Mouse (Mus musculus) macrophage (primary cell): ENCODE data around the gene Myl6b. TPM values are rescaled to one million over a fixed set of nuclear protein-coding genes. Genes with fewer than 3 reads are reported as not detected.

Experiments used
- H3K27ac ChIP-seq: fragments of 350-480 bp; formaldehyde crosslinking; 2 replicates; pipeline ENCODE4 v1.9.0; 2021
- H3K36me3 ChIP-seq: fragments of 350-480 bp; formaldehyde crosslinking; 2 replicates; pipeline ENCODE4 v1.9.0; 2021; ENCODE audit errors: inconsistent target
- H3K4me3 ChIP-seq: fragments of 350-480 bp; formaldehyde crosslinking; 2 replicates; pipeline ENCODE4 v1.9.0; 2021; ENCODE audit errors: inconsistent target
- H3K79me2 ChIP-seq: fragments of 350-480 bp; formaldehyde crosslinking; 2 replicates; pipeline ENCODE4 v1.9.0; 2021; ENCODE audit errors: inconsistent target
- WGBS: methylation state at CpG from one replicate; pipeline ENCODE4 v1.1.7; 2026; ENCODE audit warnings: inconsistent platforms; ENCODE audit not compliant: missing documents; 5-methylcytosine and 5-hydroxymethylcytosine counted together
- polyA plus RNA-seq: library from polyadenylated mRNA; stranded (reverse); fragments of 250-400 nt; gene quantifications from 3 replicates; pipeline ENCODE4 v1.2.4, GENCODE M21; 2018; ENCODE audit warnings: inconsistent platforms
- total RNA-seq, 78 experiments: library from RNA; depleted of rRNA; stranded (reverse); fragments of 250-400 nt; gene quantifications; 1 replicate in 9 of 78; 2 replicates in 24 of 78; 3 replicates in 43 of 78; 4 replicates in 2 of 78; pipeline ENCODE4 v1.2.4; 2018; ENCODE audit warnings: inconsistent platforms in 56 of 78

Myl6b gene
- total RNA-seq (2018; cell fraction: chromatin; rRNA removed) = 1 to 10 TPM in 5 of 26 experiments, under 1 TPM in 5, not detected in 16; 0.68 to 4.6 (median 1.1) TPM
- total RNA-seq (2018; cell fraction: cytosol; rRNA removed) = 1 to 10 TPM; 1.9 to 3.5 (median 2.4) TPM
- total RNA-seq (2018; cell fraction: nucleus; rRNA removed) = 1 to 10 TPM in 8 of 26 experiments, under 1 TPM in 9, not detected in 9; 0.59 to 2.2 (median 1.00) TPM
- polyA plus RNA-seq = 0.73 to 1.7 TPM (median 1.4 TPM) in 3 replicates

DNA sequence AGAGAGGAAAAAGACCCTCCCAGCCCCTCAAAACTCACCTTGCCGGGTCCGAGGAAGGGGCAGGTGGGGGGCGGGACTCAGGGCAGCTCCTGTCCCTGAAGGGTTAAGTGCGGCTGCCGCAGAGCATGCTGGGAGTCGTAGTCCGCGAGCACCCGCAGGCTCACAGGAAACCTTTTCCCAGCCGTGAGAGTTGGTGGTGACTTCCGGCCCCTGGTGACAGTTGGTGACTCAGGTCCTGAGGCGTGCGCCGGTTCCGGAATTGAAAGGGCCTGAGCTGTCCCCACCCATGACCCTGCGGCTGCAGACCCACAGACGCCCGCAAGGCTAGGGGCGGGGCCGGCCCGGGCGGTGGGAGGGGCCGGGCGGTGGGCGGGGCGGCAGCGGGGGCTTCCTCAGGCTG lies at the start of gene Myl6b:
Gene Myl6b, minus strand, starts transcription at position 96 of the 400 bp plus-strand sequence.
- Histone ChIP-seq H3K27ac (peak within 1 kb of the TSS; percentile 84), H3K79me2 (peaks cover 23% of the 10 kb centered on the region), H3K4me3 (peak within 1 kb of the TSS; percentile 57), H3K36me3 (no peaks in the 10 kb centered on the region)
- 2% methylated on average over 27 of the region's 27 CpGs for WGBS

DNA sequence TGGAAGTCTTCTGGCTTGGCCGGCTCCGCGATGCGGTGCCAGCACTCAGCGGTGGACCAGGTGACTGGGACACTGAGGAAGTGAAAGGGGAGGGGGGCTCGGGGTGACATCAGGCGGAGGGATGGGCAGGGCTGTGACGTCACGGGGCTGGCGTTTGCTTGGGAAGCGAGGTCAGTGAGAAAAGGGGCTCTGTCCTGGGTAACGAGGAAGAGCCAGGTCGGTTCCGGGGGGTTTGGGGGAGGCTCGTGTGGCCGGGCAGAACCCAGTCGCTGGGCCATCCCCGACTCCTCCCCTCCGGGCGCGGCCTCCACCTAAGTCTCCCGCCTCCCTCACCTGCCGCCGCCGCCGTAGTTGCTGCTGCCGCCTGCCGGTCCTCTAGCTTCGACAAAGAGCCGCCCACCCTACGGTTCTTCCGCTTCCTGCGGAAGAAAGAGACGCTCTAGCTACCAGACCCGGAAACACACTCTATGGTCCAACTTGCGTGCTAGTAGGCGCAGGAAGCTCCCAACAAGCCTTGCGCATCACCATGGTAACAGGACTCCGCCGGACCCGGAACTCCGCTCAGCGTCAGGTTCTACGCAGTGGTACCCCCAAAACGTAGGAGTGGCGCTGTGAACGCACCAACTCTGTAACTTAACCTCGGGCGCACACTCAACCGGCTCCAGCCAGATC lies 49.0 kb upstream of the Myl6b start, which contains the start of gene Zc3h10:
Gene Zc3h10, minus strand, starts transcription at position 414 of the 672 bp plus-strand sequence.
- H3K4me3 ChIP-seq = peak within 1 kb of the TSS; percentile 87
- peaks cover 22% of the 10 kb centered on the region; the same call in 1 of the 2 replicates for H3K36me3 ChIP-seq
- peaks cover 34% of the 10 kb centered on the region for H3K79me2 ChIP-seq
- H3K27ac ChIP-seq = peak within 1 kb of the TSS; percentile 82
- under 1% methylated on average over 46 of the region's 50 CpGs for WGBS

DNA sequence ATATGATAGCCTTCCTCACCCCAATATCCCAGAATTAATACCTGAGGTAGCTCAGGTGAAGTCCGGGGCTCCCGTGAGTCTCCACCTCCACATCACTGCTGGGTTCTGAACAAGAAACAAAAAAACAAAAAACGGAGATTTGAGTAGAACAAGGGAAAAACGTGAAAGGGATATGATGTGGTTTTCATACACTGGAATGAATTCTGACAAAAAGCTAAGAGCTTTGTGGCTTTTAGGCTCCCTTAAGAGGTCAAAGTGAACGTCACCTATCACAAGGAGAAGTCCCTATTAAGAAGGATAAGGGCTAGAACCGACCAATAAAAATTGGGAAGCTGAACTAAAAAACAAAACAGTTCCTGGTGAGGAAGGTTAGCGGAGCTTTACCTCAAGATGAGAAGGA lies 48.3 kb upstream of the Myl6b start:
- peak overlapping the region; percentile 87 for H3K4me3 ChIP-seq
- WGBS = 12% methylated on average over 7 of the region's 7 CpGs
- H3K36me3 ChIP-seq = peaks cover 26% of the 10 kb centered on the region; the same call in 1 of the 2 replicates
- H3K79me2 ChIP-seq = peaks cover 34% of the 10 kb centered on the region
- H3K27ac ChIP-seq = peak overlapping the region; percentile 82

DNA sequence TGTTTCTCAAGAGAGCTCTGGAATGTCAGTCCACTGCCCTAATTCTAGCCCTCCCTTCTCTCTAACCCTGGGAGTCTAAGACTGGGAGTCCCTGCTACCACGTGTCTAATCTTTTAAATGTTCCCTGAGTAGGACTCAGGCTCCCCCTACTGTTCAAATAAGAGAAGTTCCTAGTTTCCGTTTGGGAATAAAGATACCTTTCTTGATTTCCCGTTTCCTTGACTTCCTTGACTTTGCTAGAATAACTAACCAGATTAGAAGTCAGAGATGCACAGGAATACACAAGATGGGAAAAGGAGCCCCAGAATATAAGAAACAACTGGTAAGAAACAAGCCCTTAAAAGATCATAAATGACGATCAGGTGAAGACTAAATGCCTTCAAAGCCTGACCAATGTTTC lies 47.9 kb upstream of the Myl6b start:
- H3K79me2 ChIP-seq = peaks cover 34% of the 10 kb centered on the region
- H3K36me3 ChIP-seq = peaks cover 26% of the 10 kb centered on the region; the same call in 1 of the 2 replicates
- H3K4me3 ChIP-seq = peak overlapping the region; percentile 87
- peak overlapping the region; percentile 82 for H3K27ac ChIP-seq
- WGBS = 1% methylated on average over 4 of the region's 4 CpGs

DNA sequence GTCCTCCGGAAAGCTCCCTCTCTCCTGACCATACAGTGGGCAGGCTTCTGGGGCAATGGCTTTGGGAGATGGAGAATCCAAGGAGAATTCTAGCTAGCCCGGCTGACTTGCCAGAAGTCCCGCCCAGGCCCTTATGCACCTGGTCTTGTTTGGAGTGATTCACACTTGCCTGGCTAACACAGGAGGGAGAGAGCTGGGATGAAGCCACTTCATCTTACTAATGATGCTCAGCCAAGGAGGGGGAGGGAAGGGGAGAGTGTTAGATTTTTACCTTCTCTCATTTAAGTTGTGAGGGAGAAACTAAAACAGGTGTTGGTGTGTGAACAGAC lies 47.0 kb upstream of the Myl6b start:
- Histone ChIP-seq H3K27ac (no peak overlapping the region), H3K79me2 (peaks cover 34% of the 10 kb centered on the region), H3K4me3 (no peak overlapping the region), H3K36me3 (peaks cover 26% of the 10 kb centered on the region; the same call in 1 of the 2 replicates)
- 98% methylated on average over 3 of the region's 3 CpGs for WGBS

DNA sequence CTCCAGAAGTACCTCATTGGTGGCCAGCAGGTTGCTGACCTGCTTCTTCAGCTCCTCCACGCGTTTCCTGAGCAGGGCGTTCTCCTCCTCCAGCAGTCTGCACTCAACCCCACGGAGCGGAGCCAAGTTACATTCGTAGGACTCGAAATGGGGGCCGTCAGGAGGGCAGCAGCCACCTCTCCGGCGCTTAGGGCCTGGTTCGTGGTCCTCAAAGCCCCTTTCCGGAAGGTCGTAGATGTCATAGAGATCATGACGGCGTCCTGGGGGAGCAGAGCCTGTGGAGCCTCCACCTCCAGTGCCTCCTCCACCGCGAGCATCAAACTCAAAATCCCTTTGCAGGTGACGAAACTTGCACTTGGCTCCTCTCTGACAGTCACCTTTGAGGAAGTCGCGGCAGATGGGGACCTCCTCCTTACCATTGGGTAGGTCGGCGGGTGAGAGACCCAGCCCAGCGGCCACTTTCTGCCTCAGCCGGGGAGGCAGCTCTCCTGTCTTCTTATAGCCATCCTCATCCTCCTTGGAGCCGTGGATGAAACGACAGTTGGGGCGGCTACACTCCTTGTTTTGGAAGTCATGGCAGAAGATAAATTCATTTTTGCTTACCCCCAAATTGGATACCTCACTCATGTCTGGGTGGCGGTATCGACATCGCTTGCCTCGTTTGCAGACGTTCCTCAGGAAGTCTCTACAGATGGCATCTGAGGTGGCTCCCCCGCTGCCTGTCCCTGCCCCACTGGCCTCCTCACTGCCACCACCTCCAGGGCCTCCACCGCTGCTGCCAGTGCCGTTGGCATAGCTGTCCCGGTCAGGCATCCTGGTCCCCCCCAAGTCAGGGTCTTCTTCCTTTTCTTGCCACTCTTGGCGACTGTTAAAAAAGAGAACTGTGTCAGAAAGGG lies 46.4 kb upstream of the Myl6b start:
- H3K27ac ChIP-seq = no peak overlapping the region
- peaks cover 26% of the 10 kb centered on the region; the same call in 1 of the 2 replicates for H3K36me3 ChIP-seq
- 92% methylated on average over 33 of the region's 37 CpGs for whole genome bisulfite sequencing
- no peak overlapping the region for H3K4me3 ChIP-seq
- H3K79me2 ChIP-seq = peaks cover 34% of the 10 kb centered on the region

DNA sequence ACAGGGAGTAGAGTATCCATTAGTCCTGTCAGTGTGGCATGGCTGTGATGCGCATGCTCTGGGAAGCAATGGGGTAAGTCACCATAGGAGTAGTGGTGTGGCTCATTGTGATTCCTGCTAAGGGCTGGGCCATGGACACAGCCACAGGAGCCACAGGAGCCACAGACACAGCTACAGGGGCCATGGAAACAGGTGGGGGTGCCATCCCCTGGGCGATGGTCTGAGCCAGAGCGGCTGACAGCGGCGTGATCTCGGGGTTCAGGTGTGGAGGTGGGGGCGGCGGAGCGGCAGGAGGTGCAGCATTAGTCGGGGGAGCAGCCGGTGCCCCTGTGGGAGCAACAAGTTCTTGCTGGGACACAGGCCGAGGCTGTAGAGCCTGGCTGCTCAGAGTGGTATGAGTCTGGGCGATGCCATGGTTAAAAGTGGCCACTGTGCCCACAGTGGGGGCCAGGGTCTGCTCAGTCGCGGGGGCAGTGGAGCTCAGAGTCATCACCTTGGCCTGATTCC lies 45.7 kb upstream of the Myl6b start:
- H3K4me3 ChIP-seq = no peak overlapping the region
- H3K27ac ChIP-seq = no peak overlapping the region
- 92% methylated on average over 15 of the region's 15 CpGs for WGBS
- H3K79me2 ChIP-seq = peaks cover 34% of the 10 kb centered on the region
- H3K36me3 ChIP-seq = peaks cover 26% of the 10 kb centered on the region; the same call in 1 of the 2 replicates

DNA sequence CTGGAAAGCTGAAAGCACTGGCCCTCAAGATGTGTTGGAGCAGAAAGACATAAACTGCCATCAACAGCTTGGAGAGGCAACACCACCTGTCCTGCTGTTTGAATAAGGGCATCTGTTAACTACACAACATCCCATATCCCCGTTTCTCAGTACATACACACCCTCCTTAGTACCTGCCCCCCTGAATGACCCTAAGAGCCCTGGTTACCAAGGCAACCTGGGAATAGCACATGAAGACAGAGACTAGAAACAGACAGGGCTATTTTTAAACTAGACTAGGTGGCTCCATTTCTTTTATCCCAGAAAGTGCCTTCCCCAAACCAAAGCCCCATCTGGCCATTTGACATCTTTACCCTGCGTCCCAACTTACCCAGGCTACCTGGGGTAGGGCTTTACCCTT lies 44.6 kb upstream of the Myl6b start:
- Histone ChIP-seq H3K79me2 (peaks cover 28% of the 10 kb centered on the region; the same call in 1 of the 2 replicates), H3K4me3 (no peak overlapping the region), H3K36me3 (peaks cover 26% of the 10 kb centered on the region; the same call in 1 of the 2 replicates), H3K27ac (no peak overlapping the region)
- 86% methylated on average over 2 of the region's 2 CpGs for WGBS

DNA sequence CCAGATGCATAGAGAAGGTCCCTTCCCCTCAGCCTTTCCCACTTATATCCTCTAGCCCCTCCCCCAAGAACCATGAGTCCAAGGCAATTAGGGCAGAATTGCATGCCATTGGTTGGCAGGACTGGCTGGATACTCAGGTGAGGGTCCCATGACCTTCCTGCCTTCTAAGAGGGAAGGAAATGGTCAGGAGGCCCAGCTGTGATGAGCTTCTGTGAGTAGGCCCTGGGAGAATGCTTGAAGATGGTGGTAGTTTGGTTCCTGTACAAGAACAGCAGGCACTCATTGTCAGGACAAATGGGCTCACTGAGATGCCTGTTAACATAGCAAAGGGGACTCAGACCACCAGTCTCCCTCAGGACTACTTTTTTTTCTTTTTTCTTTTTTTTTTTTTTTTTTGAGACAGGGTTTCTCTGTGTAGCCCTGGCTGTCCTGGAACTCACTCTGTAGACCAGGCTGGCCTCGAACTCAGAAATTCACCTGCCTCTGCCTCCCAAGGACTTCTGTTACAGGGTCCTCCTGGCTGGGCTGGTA lies 39.9 kb upstream of the Myl6b start:
- H3K4me3 ChIP-seq = no peak overlapping the region
- peaks cover 9% of the 10 kb centered on the region; the same call in 1 of the 2 replicates for H3K36me3 ChIP-seq
- H3K27ac ChIP-seq = no peak overlapping the region
- H3K79me2 ChIP-seq = no peaks in the 10 kb centered on the region; the same call in 1 of the 2 replicates
- WGBS = no CpG with 5 or more reads among the region's 1 CpGs

DNA sequence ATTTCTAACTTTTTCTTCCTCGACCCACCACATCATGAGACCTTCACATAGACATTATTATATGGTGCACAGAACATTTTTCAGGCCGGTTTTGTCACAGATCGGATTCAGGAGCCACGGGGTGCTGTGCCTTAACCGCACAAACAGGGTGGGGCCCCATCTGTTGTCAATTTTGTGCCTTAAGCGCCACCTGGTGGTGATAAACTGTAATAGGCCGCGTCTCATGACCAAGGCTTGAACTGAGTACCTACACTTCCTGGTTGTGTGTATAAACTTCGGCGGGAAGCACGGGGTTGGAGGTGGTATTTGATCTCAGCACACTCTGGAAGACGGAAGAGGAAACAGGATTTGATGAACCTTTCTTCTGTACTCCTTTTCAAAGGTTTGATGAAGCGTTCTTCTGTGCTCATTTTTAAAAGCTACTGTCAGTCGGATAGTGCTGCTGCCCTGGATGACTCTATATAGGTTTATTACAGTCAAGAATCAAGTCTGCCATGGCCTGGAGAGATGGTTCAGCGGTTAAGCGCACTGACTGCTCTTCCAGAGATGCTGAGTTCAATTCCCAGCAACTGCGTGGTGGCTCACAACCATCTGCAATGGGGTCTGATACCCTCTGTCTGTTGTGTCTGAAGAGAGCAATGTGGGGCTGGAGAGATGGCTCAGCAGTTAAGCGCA lies 37.9 kb upstream of the Myl6b start:
- Histone ChIP-seq H3K27ac (peak overlapping the region; percentile 85), H3K4me3 (peak overlapping the region; percentile 12), H3K79me2 (no peaks in the 10 kb centered on the region), H3K36me3 (no peaks in the 10 kb centered on the region)
- 13% methylated on average over 18 of the region's 18 CpGs for WGBS

DNA sequence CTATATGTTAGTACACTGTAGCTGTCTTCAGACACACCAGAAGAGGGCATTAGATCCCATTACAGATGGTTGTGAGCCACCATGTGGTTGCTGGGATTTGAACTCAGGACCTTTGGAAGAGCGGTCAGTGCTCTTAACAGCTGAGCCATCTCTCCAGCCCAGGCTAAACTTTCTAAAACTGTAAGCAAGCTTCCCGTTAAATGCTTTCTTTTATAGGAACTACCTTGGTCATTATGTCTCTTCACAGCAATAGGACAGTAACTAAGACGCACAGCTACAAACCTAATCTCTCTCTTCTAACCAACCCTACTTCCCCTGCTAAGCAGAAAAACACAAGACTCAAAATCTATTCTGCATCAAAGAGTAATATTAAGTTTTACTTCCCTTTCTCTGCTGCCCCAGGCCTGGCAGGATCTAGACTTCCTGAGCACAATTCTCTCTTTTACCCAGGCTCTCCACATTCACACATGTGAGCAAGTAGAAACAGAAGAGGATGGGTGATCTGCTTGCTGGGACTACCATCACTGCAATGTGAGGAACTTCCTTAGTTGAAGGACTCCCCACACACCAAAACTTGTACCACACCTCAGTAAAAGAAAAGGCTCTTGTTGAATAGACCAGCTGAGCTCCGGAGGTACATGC lies 37.3 kb upstream of the Myl6b start:
- WGBS = 24% methylated on average over 4 of the region's 4 CpGs
- H3K36me3 ChIP-seq = no peaks in the 10 kb centered on the region
- no peaks in the 10 kb centered on the region for H3K79me2 ChIP-seq
- peak overlapping the region; percentile 12; the same call in 1 of the 2 replicates for H3K4me3 ChIP-seq
- peak overlapping the region; percentile 85 for H3K27ac ChIP-seq

DNA sequence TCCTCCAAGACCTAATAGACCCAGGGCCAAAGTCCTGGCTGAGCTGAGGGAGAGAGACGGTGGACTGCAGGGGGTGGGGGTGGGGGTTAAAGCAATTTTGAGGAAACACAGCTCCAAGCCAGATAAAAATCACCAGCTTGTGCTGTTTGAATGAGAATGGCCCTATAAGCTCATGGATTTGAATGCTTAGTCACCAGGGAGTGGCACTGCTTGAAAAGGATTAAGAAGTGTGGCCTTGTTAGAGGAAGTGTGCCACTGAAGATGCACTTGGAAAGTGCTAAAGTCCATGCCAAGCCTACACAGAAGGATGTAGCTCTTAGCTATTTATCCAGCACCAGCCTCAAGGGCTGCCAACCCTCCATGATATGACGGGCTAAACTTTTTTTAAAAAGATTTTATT lies 36.7 kb upstream of the Myl6b start:
- Histone ChIP-seq H3K79me2 (no peaks in the 10 kb centered on the region), H3K4me3 (no peak overlapping the region), H3K36me3 (no peaks in the 10 kb centered on the region), H3K27ac (peak overlapping the region; percentile 85)
- 83% methylated on average over 2 of the region's 2 CpGs for WGBS
